Mouse (Mus musculus) kidney, embryonic 15.5 days (tissue): ENCODE data around the gene Kirrel3. TPM values are rescaled to one million over a fixed set of nuclear protein-coding genes. Genes with fewer than 3 reads are reported as not detected.

ENCODE experiments used
- ATAC-seq: fragments of 200-750 bp; cut with Nextera tagmentation; replicated peaks from 2 replicates; pipeline ENCODE4 v1.8.0; 2017; ENCODE audit warnings: moderate TSS enrichment; ENCODE audit not compliant: low FRiP score
- H3K27ac ChIP-seq: fragments of 300-500 bp; sonication (generic); 2 replicates; pipeline ENCODE4 v1.5.1; 2015; ENCODE audit warnings: mild to moderate bottlenecking, inconsistent platforms
- H3K27me3 ChIP-seq: fragments of 300-500 bp; sonication (generic); 2 replicates; pipeline ENCODE4 v1.6.1; 2015; ENCODE audit warnings: inconsistent platforms
- H3K36me3 ChIP-seq: fragments of 300-500 bp; sonication (generic); 2 replicates; pipeline ENCODE4 v1.6.1; 2015; ENCODE audit warnings: inconsistent platforms
- H3K4me1 ChIP-seq: fragments of 300-500 bp; sonication (generic); 2 replicates; pipeline ENCODE4 v1.6.1; 2015; ENCODE audit warnings: inconsistent platforms
- H3K4me2 ChIP-seq: fragments of 300-500 bp; sonication (generic); 2 replicates; pipeline ENCODE4 v1.6.1; 2015; ENCODE audit warnings: moderate library complexity, mild to moderate bottlenecking, inconsistent platforms
- H3K4me3 ChIP-seq: fragments of 300-500 bp; sonication (generic); replicated peaks from 2 replicates; pipeline ENCODE4 v1.5.1; 2015; ENCODE audit warnings: mild to moderate bottlenecking, inconsistent platforms
- H3K9ac ChIP-seq: fragments of 300-500 bp; sonication (generic); 2 replicates; pipeline ENCODE4 v1.6.1; 2015; ENCODE audit warnings: mild to moderate bottlenecking, inconsistent platforms
- H3K9me3 ChIP-seq: fragments of 300-500 bp; sonication (generic); replicated peaks from 2 replicates; pipeline ENCODE4 v1.6.1; 2016; ENCODE audit warnings: inconsistent platforms
- WGBS: fragments of 180-500 bp; shearing (Covaris S2); methylation state at CpG from one replicate; pipeline ENCODE4 v1.1.7; 2015; ENCODE audit warnings: mixed read lengths; 5-methylcytosine and 5-hydroxymethylcytosine counted together
- polyA plus RNA-seq: library from polyadenylated mRNA; unstranded; fragments of >200 nt; fragmentation: Nextera tagmentation; extraction: Ambion mirVana; gene quantifications from 2 replicates; pipeline ENCODE4 v1.2.1, GENCODE M21; 2015

The Kirrel3 gene
- polyA plus RNA-seq, 1 experiment from 2014 or later = 3.4 TPM

DNA sequence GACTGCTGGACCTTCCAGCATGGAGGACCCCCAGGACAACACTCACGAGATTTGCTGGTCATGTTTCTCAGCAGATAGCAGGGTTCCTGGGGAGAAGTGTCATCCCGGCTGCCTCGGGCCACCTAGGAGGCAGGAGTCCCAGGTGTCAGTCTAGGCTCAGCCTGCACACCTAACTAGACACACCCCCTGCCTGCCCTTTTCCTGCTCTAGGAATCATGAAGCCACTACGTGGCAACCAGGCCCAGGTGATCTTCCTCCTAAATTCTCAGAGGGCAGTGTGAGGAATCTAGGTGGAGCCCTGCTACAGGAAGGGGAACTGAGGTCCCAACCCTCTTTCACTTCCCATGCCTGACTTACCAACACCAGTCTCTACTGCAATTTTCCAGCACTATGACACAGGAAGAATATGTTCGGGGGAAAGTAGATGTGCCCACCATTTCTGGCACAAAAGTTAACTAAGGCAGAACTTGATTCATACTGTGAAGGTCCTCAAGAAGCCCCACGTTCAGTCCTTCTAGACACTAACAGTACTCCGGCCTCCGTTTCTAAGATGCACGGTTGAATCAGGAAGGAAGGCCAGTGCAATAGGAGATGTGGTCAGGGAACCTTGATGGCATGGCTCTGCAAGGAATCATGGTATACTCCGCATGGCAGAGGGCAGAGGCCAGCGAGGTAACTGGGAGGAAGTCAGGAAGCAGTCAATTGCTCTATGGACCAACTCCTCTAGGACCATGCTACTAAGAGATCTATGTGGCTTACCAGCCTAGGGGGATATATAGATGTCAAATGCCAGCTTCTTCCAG, 570.0 kb downstream of the Kirrel3 start:
- H3K4me3 ChIP-seq = no peak overlapping the region
- no peak for ATAC-seq

DNA sequence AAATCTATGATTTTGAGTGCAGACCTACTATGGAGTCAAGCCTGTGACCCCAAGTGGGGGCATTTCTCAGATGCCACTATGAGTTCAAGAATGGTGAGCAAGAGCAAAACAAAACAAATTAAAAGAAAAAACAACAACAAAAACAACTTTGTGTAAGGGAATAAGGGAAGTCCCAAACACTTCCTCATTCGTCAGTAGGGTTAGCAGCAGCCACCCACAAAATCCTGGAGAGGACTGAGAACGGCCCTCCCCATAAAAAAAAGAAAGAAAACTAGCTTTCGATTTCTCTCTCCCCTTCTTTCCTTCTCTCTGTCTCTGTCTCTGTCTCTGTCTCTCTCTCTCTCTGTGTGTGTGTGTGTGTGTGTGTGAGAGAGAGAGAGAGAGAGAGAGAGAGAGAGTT, 570.9 kb downstream of the Kirrel3 start:
- H3K4me2 ChIP-seq = no peak overlapping the region
- ATAC-seq = no peak
- H3K9me3 ChIP-seq = no peaks in the 10 kb centered on the region
- H3K4me1 ChIP-seq = no peaks in the 10 kb centered on the region
- peaks cover 19% of the 10 kb centered on the region for H3K36me3 ChIP-seq
- H3K27me3 ChIP-seq = no peaks in the 10 kb centered on the region
- H3K4me3 ChIP-seq = no peak overlapping the region
- no peak overlapping the region for H3K9ac ChIP-seq
- 87% methylated on average over 3 of the region's 3 CpGs for WGBS
- H3K27ac ChIP-seq = no peak overlapping the region

More for the DNA sequence above, 570.0 kb downstream of the Kirrel3 start:
- 87% methylated on average over 11 of the region's 11 CpGs for WGBS
- Histone ChIP-seq H3K36me3 (peaks cover 19% of the 10 kb centered on the region), H3K27me3 (no peaks in the 10 kb centered on the region), H3K9me3 (no peaks in the 10 kb centered on the region), H3K9ac (no peak overlapping the region), H3K4me1 (no peaks in the 10 kb centered on the region), H3K4me2 (no peak overlapping the region), H3K27ac (no peak overlapping the region)

DNA sequence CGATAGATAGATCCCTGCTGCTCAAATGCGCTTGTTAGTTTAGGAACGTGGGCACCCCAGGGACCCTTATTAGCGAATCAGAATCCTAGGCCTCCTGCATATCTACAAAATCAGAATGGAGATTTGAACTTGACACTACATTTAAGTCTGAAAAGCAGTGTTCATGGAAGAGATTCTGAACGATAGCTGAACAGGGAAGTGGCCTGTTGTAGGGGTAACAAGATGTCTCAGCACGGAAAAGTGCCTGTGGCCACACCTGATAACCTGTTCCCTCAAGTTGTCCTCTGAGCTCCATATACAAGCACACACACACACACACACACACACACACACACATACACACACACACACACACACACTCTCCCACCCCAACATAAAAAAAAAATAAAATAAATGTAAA, 571.9 kb downstream of the Kirrel3 start:
- Histone ChIP-seq H3K4me1 (no peaks in the 10 kb centered on the region), H3K9ac (no peak overlapping the region), H3K9me3 (no peaks in the 10 kb centered on the region), H3K27ac (no peak overlapping the region), H3K27me3 (no peaks in the 10 kb centered on the region), H3K4me2 (no peak overlapping the region), H3K36me3 (peaks cover 13% of the 10 kb centered on the region), H3K4me3 (no peak overlapping the region)
- no peak for ATAC-seq
- 87% methylated on average over 6 of the region's 6 CpGs for WGBS

DNA sequence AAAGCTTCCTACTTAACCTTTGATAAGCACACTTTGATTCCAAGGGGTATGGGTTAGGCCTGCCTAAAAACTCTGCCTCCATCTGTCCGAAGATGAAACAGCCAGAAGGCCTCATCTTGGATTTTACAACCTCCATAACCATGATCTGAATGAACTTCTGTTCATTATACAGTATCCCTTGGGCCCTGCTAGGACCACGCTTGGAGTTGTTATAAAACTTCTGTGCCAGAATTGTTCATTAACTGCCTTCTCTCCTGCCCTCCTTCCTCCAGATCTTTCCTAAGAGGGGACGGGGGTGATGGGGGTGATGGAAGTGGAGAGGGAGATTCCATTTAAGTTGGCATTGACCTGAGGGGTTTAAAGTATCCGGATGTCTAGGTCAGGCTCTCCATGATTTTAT, 572.5 kb downstream of the Kirrel3 start:
- Histone ChIP-seq H3K27ac (no peak overlapping the region), H3K4me3 (no peak overlapping the region), H3K9ac (no peak overlapping the region), H3K27me3 (no peaks in the 10 kb centered on the region), H3K4me1 (no peaks in the 10 kb centered on the region), H3K4me2 (no peak overlapping the region), H3K36me3 (0 out of 2 replicates have a peak, but pooled peaks cover 8% of the 10 kb centered on the region), H3K9me3 (no peaks in the 10 kb centered on the region)
- ATAC-seq = no peak
- WGBS = 83% methylated on average over 4 of the region's 4 CpGs

DNA sequence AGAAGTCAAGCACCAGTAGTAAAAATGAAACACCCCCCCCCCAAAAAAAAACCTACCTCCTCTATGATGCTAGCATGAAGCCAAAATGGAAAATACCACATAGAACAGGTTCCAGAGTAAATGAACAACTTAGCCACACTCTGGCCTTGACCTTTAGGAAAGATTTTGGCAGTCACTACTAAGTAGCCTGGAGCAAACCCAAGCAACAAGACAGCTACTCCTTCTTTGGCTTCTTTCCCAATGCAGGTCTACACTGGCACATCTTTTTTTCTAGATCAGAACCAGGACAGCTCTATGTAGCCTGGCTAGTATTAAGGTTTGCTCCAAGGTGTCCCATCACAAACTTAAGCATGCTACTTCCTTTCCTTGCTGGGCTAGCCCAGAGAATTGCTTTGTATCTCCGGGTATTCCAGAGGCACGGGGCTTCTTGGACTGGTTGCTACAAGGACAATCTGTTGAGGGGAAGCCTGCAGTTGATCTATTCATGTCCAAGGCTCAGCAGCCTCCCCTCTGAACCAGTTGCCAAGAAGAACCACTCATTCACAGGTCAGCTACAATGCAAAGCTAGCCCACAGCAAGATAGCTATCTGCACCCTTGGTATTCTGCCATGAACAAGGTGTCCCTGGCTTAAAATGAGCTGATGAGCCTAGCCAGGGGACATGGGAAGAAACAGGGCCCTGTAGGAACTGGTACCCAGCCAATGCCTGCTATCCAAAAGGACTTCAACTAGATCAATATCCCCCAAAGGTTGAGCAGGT, 573.1 kb downstream of the Kirrel3 start:
- 0 out of 2 replicates have a peak, but pooled peaks cover 4% of the 10 kb centered on the region for H3K36me3 ChIP-seq
- no peak overlapping the region for H3K27ac ChIP-seq
- no peaks in the 10 kb centered on the region for H3K4me1 ChIP-seq
- H3K27me3 ChIP-seq = no peaks in the 10 kb centered on the region
- no peak for ATAC-seq
- 90% methylated on average over 2 of the region's 2 CpGs for WGBS
- no peak overlapping the region for H3K4me2 ChIP-seq
- no peak overlapping the region for H3K4me3 ChIP-seq
- H3K9ac ChIP-seq = no peak overlapping the region
- no peaks in the 10 kb centered on the region for H3K9me3 ChIP-seq

DNA sequence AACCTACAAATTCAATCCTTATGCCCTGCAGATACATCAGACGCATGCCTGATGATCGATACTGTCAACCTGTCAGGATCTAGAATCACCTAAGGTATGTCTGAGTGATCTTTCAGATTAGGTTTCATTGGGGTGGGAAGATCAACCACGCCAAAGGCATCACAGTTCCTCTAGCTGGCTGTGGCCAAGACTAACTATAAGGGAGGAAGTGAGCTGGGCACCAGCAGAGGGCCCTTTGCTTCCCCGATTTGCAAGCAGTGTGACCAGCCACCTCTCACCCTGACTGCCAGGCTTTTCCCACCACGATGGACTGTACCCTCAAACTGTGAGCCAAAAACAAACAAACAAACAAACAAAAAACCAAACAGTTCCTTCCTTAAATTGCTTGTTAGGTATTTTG, 574.2 kb downstream of the Kirrel3 start:
- ATAC-seq = no peak
- Histone ChIP-seq H3K4me2 (no peak overlapping the region), H3K9ac (no peak overlapping the region), H3K27me3 (no peaks in the 10 kb centered on the region), H3K36me3 (no peaks in the 10 kb centered on the region), H3K4me1 (no peaks in the 10 kb centered on the region), H3K4me3 (no peak overlapping the region), H3K9me3 (no peaks in the 10 kb centered on the region), H3K27ac (no peak overlapping the region)
- WGBS = 81% methylated on average over 5 of the region's 5 CpGs

DNA sequence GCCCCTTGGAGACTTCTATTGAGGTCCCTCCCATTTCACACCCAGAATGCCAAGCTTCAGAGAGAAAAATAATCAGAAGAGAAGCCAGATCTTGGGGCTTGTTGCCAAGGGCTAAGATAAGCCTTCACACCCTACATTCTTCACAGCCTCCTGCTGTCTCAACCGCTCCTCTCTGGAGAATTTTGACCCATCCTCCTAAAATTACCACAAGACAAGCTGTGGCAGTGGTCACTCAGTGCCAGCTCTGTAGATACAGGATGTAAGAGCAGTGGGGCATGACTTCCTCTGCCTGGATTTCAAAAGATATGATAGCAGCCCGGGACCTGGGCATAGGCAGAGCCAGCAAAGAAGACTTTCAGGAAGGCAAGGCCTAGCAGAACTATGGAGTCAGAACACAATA, 575.8 kb downstream of the Kirrel3 start:
- Histone ChIP-seq H3K36me3 (no peaks in the 10 kb centered on the region), H3K9me3 (no peaks in the 10 kb centered on the region), H3K27ac (no peak overlapping the region), H3K4me3 (no peak overlapping the region), H3K4me2 (no peak overlapping the region), H3K9ac (no peak overlapping the region), H3K27me3 (no peaks in the 10 kb centered on the region), H3K4me1 (no peaks in the 10 kb centered on the region)
- ATAC-seq = no peak
- 71% methylated on average over 2 of the region's 2 CpGs for whole genome bisulfite sequencing
